Mouse (Mus musculus) hindbrain, postnatal 0 days (tissue): Measurements from ENCODE around the gene Pcbd1. TPM values are rescaled to one million over a fixed set of nuclear protein-coding genes. Genes with fewer than 3 reads are reported as not detected.

ENCODE experiments used
- ATAC-seq: fragments of 200-750 bp; cut with Nextera tagmentation; 2 replicates; pipeline ENCODE4 v1.8.0; 2017; ENCODE audit warnings: mild to moderate bottlenecking, moderate TSS enrichment, moderate library complexity
- DNase-seq: peaks from one replicate; pipeline ENCODE4 v3.0.0-alpha.2; 2015; ENCODE audit warnings: low spot score
- H3K27ac ChIP-seq: fragments of 300-500 bp; sonication (generic); 2 replicates; pipeline ENCODE4 v1.5.1; 2014; ENCODE audit warnings: mild to moderate bottlenecking
- H3K27me3 ChIP-seq: fragments of 300-500 bp; sonication (generic); 2 replicates; pipeline ENCODE4 v1.6.1; 2014; ENCODE audit warnings: low read length, mixed read lengths; ENCODE audit not compliant: insufficient read depth
- H3K36me3 ChIP-seq: fragments of 300-500 bp; sonication (generic); 2 replicates; pipeline ENCODE4 v1.6.1; 2014; ENCODE audit warnings: low read length, mixed read lengths; ENCODE audit not compliant: insufficient read depth
- H3K4me1 ChIP-seq: fragments of 300-500 bp; sonication (generic); 2 replicates; pipeline ENCODE4 v1.6.1; 2014; ENCODE audit warnings: antibody characterized with exemption, low read length, mixed read lengths; ENCODE audit not compliant: insufficient read depth
- H3K4me2 ChIP-seq: fragments of 300-500 bp; sonication (generic); 2 replicates; pipeline ENCODE4 v1.6.1; 2014; ENCODE audit warnings: low read depth, mild to moderate bottlenecking, low read length, moderate library complexity, mixed read lengths
- H3K4me3 ChIP-seq: fragments of 300-500 bp; sonication (generic); 2 replicates; pipeline ENCODE4 v1.5.1; 2014; ENCODE audit warnings: low read length
- H3K9ac ChIP-seq: fragments of 300-500 bp; sonication (generic); replicated peaks from 2 replicates; pipeline ENCODE4 v1.6.1; 2014; ENCODE audit warnings: mild to moderate bottlenecking, low read length, moderate library complexity, mixed read lengths
- H3K9me3 ChIP-seq: fragments of 300-500 bp; sonication (generic); 2 replicates; pipeline ENCODE4 v1.6.1; 2016; ENCODE audit warnings: low read length, mixed read lengths
- CTCF ChIP-seq: IDR thresholded peaks from 2 replicates; pipeline ENCODE4 v1.5.1; 2016; ENCODE audit warnings: antibody characterized with exemption, control low read depth, low read depth
- WGBS: fragments of 180-500 bp; shearing (Covaris S2); extraction: QIAGEN DNeasy Blood & Tissue Kit; methylation state at CpG from one replicate; pipeline ENCODE4 v1.1.7; 2014; 5-methylcytosine and 5-hydroxymethylcytosine counted together
- polyA plus RNA-seq: library from polyadenylated mRNA; unstranded; fragments of >200 nt; fragmentation: Nextera tagmentation; extraction: Ambion mirVana; gene quantifications from 2 replicates; pipeline ENCODE4 v1.2.1, GENCODE M21; 2015
- total RNA-seq: library from RNA; depleted of rRNA; stranded (reverse); fragments of >200 nt; gene quantifications from 2 replicates; pipeline ENCODE4 v1.2.3, GENCODE M21; 2014

Pcbd1 gene
- total and polyA plus RNA-seq, 2 experiments from 2014 or later, result 22.6 to 63.3 TPM

DNA sequence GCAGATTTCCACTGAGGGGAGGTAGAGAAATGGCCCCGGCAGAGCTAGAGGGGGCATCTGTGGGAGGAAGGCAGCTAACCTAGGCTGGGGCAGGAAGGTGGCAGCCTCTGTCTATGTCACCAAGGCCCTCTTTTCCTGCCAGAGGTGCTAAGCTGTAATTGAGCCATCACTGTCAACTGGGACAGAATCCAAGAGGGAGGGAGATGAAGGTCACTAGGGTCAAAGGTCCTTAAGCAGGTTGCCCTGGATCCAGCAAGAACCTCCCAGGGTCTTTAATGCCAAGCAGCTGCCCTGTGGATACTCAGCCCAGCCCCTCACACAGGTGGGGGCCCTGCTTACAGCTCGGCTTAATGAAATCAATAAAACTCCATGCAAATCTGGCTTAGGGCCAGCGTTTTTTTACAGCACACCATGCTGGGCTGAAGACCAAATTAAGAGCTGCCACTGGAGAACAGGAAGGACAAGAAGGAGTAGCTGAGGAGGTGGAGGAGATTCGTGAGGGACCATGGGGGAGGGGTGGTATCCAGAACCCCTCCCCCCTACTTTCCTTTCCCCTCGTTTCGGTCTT, 29.5 kb upstream of the Pcbd1 start:
- DNase-seq (peak; percentile 59), ATAC-seq (no peak)
- Histone ChIP-seq H3K4me2 (no peak overlapping the region), H3K36me3 (no peaks in the 10 kb centered on the region), H3K4me3 (no peak overlapping the region), H3K9me3 (peaks cover 6% of the 10 kb centered on the region; the same call in 1 of the 2 replicates), H3K9ac (no peak overlapping the region), H3K27me3 (no peaks in the 10 kb centered on the region), H3K4me1 (0 out of 2 replicates have a peak, but pooled peaks cover 5% of the 10 kb centered on the region), H3K27ac (no peak overlapping the region)
- TF ChIP-seq CTCF, result no peak
- 18% methylated on average over 6 of the region's 6 CpGs for WGBS

DNA sequence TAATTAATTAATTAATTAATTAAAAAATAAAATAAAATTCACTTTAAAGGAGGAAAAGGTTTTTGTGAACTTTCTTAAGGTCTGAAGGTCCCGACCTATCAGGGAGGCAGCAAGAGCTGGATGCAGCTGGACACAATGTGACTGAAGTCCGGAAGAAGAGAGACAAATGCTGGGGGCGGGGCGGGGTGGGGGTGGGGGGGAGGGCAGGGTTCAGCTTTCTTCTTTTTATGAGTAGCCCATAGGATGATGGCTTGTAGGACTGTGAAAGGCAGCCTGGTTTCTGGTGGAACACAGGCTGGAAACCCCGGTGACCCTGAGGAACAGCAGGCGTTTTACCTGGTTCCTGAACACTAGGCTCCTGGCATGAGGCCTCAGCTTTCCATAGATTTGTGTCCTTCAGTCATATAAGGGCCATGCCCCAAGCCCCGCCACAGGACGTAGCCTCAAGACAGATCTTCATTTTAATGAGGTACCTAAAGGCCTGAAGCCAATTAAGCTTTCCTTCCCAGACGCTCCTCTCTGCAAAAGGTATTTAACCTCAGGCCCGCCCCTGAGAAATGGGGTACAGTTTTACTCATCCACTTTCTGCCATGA, 25.8 kb upstream of the Pcbd1 start:
- H3K9me3 ChIP-seq, result no peaks in the 10 kb centered on the region
- H3K4me3 ChIP-seq, result no peak overlapping the region
- DNase-seq, result no peak
- no peaks in the 10 kb centered on the region for H3K36me3 ChIP-seq
- H3K4me2 ChIP-seq, result no peak overlapping the region
- H3K27me3 ChIP-seq, result no peaks in the 10 kb centered on the region
- H3K4me1 ChIP-seq, result 0 out of 2 replicates have a peak, but pooled peaks cover 5% of the 10 kb centered on the region
- H3K27ac ChIP-seq, result no peak overlapping the region
- no peak for ATAC-seq
- WGBS, result 68% methylated on average over 10 of the region's 10 CpGs
- no peak for TF ChIP-seq CTCF
- H3K9ac ChIP-seq, result no peak overlapping the region

DNA sequence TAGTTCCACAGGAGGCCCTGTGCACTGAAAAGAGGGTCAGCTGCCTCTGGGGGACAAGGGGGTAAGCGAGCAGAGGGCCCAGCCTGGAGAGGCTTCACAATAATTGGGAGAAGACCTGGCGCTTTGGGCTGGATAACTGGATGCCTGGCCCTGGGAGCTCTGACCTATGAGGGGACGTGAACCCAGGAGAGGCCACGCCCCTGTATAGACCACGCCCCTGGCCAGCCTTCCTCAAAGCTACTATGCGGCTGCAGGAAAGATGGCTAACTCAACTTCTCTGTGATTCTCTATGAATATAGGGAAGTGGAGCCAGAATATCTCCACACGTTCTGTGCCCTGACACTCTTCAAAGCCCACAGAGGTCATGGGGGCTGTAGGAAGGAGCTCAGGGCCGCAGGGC, 24.5 kb upstream of the Pcbd1 start:
- Histone ChIP-seq H3K27ac (no peak overlapping the region), H3K4me3 (no peak overlapping the region), H3K9me3 (no peaks in the 10 kb centered on the region), H3K36me3 (no peaks in the 10 kb centered on the region), H3K9ac (no peak overlapping the region), H3K4me2 (no peak overlapping the region), H3K4me1 (0 out of 2 replicates have a peak, but pooled peaks cover 5% of the 10 kb centered on the region), H3K27me3 (no peaks in the 10 kb centered on the region)
- DNase-seq, result no peak
- TF ChIP-seq CTCF, result no peak
- ATAC-seq, result no peak
- WGBS, result 26% methylated on average over 8 of the region's 8 CpGs

DNA sequence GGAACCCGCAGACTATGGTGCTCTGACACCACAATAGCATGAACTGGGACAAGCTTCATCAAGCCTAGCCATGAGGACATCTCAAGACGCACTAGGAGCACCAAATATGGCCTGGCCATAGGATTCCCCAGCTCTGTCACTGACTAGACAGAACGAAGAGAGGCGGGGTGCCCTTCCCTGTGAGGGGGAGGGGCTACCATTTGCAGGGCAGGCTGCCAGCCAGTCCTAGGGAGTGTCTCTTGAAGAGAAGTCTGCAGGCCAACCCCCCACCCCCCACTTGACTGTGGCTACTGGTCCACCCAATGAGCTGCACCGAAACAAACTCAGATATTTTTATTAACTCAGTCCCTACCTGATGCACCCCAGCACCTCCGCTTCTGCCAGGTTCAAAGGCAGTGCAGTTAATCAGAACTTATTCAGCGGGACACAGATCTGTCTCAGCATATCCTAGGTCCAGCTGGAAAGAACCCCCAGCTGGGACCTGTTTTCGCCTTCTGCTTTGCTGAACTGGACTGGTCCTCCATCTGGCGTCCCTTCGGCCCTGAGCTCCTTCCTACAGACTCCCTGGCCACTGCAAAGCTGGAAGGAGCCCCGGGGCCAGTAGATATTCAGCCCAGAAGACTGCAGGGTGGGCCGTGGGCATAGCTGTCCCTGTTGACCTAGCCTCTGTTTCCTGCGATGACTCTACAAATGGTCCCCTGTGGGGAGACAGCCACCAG, 23.7 kb upstream of the Pcbd1 start:
- no peaks in the 10 kb centered on the region for H3K4me1 ChIP-seq
- no peaks in the 10 kb centered on the region for H3K36me3 ChIP-seq
- 50% methylated on average over 13 of the region's 13 CpGs for WGBS
- H3K9me3 ChIP-seq, result no peaks in the 10 kb centered on the region
- H3K9ac ChIP-seq, result no peak overlapping the region
- H3K4me3 ChIP-seq, result no peak overlapping the region
- H3K4me2 ChIP-seq, result no peak overlapping the region
- ATAC-seq, result no peak
- DNase-seq, result peak; percentile 53
- no peak overlapping the region for H3K27ac ChIP-seq
- H3K27me3 ChIP-seq, result peaks cover under 1% of the 10 kb centered on the region; the same call in 1 of the 2 replicates
- TF ChIP-seq CTCF, result no peak

DNA sequence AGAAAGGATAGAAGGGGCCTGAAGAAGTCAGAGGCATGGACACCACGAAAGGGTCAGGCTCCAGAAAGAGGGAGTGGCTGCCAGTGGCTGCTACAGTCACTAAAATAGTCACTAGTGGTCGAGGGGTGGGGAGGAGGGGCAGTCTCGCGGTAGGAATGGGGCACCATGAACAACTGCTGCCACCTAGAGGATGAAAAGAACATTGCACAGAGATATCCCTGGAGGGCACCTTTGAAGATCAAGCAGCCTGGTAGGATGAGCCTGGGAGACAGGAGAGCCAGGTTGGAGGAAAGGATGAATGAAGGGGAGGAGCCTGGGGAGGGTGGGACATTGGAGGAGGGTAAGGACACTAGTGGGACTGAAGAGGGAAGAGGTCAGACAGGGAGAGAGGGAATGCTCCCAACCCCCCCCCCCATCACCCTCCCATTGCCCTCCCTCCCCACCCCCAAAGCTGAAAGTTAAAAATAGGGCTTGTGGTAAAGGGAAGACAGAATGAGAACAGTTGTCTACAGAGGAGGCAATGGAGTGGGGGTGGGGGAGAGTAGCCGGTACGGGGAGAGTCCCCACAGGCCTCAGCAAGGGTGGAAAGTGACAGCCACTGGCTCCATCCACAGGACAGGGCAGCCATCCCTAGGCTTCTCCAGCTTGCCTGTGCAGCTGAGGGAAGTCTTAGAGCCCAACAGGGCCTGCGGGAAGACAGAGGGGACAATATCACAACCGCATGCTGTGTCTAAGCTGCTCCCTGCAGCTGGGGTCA, 20.5 kb upstream of the Pcbd1 start:
- no peaks in the 10 kb centered on the region for H3K9me3 ChIP-seq
- peak; percentile 85 for DNase-seq
- ATAC-seq, result peak; percentile 82
- peaks cover 6% of the 10 kb centered on the region; the same call in 1 of the 2 replicates for H3K27me3 ChIP-seq
- no peaks in the 10 kb centered on the region for H3K4me1 ChIP-seq
- 10% methylated on average over 8 of the region's 8 CpGs for WGBS
- H3K4me3 ChIP-seq, result no peak overlapping the region
- no peak overlapping the region for H3K9ac ChIP-seq
- H3K4me2 ChIP-seq, result no peak overlapping the region
- no peaks in the 10 kb centered on the region for H3K36me3 ChIP-seq
- TF ChIP-seq CTCF, result peak; percentile 90
- no peak overlapping the region for H3K27ac ChIP-seq

DNA sequence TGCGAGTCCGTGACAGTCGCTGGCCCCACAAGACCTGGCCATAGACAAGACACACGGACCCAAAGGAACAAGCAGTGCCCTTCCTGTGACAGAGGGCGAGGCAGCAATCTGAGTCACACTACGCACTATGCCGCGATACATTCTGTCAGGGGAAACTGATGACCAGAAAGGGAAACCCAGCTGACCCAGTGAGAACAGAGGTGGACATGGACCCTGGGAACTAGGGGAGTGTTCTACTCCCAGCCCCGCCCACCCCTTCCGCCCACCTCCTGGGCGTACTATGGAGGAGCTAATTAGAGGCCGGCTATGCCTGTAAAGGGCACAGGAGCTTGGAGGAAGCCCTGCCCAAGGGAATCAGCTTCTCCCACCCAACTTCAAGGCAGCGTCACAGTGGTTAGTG, 19.9 kb upstream of the Pcbd1 start:
- Histone ChIP-seq H3K27me3 (peaks cover 6% of the 10 kb centered on the region; the same call in 1 of the 2 replicates), H3K9ac (no peak overlapping the region), H3K27ac (no peak overlapping the region), H3K36me3 (no peaks in the 10 kb centered on the region), H3K4me1 (no peaks in the 10 kb centered on the region), H3K4me3 (no peak overlapping the region), H3K9me3 (no peaks in the 10 kb centered on the region), H3K4me2 (no peak overlapping the region)
- no peak for TF ChIP-seq CTCF
- DNase-seq (no peak), ATAC-seq (no peak)
- WGBS, result 13% methylated on average over 13 of the region's 13 CpGs
